Mouse (Mus musculus) embryo, embryonic 10.5 days (tissue): Measurements from ENCODE around the gene Rbm47.

Experiments
- DNase-seq: peaks from one replicate; pipeline ENCODE4 v3.0.0-alpha.2; 2015; ENCODE audit warnings: low spot score

The Rbm47 gene

GRCm38 (mm10) chr5:66165748-66166147, 7.2 kb downstream of the Rbm47 start:
- DNase-seq = no peak

DNA sequence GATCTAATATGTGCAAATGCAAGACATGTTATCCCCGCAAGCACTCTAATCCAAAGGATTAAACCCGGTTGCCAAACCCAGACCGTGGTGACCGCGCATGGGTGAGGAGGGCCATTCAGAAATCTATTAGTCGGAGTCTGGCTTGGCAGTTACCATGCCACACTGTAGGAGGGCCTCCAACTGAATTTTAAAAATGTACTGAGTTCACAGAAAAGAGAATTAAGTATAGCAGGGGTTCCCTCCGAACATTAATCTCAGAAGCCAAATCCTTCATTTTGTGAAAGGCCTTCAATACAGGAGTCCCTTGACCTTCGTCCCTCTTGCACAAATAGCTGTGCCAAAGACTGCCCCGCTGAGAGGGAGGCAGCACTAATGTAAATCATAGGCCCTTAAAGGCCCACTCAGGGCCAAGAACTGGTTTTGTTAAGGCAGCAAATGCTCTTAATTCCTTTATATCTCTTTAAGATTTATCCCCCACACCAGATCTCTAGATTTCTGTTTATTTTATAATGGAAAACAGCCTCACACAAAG, 16.4 kb downstream of the Rbm47 start:
- DNase-seq = peak; percentile 27

DNA sequence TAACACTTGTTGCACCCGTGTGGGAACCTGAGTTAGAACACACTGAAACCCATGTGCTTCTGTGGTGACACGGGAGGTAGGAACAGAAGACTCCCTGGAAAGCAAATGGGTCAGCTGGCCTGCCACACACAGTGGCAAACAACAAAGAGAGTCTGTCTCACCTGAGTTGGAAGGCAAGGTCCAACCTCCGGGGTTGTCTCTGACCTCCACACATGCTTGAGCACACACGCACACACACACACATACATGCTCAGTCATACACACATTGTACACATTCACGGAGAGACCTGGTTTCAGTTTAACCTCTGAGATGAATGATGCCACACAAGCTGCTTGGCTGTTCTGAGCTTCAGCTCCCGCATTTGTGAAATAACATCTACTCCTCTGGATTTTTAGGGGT, 18.3 kb downstream of the Rbm47 start:
- no peak for DNase-seq

DNA sequence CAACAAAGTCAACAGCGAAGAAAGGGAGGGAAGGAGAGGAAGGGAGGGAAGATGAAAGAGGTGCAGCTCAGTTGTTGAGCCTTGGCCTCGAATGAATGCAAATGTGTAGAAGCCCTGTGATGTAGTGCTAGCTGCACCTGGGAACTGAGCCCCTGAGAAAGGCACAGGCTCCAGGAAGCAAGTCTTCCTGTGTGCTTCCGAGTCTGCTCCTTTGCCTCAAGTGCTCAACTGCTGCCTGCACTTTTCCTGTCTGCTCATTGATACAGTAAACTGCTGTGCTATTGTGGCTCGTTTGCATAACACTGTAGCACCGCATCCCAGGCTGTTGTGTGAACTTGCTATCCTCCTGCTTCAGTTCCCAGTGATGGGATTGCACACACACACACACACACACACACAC, 19.4 kb downstream of the Rbm47 start:
- no peak for DNase-seq

- DNase-seq = peak; percentile 58
These were observed 21.4 kb downstream of the Rbm47 start for GRCm38 (mm10) chr5:66151301-66152188.

DNA sequence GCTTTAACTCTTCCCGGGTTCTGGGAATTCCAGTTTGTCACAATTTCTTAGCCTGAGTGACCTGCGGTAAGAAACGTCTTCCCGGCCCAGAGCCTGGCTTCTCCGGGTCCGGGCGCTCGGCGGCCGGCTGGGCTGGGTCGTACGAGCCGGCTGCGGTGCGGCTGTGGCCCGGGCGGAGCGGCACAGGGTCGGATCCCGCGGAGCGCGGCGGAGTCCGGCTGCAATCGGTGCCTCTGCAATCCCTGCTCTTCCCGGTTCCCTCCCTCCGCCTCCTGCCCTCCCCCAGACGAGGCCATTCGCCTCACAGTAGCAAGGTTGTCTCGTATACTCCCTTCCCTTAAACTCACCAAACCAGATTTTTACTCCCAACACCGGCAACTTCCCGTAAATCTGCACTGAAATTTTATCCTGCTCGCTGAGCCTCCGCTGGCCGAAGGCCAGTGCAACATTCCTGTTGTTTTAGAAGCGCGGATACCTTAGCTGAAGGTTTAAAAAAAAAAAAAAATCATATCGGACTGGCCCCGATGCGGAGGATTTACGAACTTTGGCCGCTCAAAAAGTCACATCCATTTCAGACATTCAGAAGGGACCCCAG, 22.1 kb downstream of the Rbm47 start:
- DNase-seq = peak; percentile 70

DNA sequence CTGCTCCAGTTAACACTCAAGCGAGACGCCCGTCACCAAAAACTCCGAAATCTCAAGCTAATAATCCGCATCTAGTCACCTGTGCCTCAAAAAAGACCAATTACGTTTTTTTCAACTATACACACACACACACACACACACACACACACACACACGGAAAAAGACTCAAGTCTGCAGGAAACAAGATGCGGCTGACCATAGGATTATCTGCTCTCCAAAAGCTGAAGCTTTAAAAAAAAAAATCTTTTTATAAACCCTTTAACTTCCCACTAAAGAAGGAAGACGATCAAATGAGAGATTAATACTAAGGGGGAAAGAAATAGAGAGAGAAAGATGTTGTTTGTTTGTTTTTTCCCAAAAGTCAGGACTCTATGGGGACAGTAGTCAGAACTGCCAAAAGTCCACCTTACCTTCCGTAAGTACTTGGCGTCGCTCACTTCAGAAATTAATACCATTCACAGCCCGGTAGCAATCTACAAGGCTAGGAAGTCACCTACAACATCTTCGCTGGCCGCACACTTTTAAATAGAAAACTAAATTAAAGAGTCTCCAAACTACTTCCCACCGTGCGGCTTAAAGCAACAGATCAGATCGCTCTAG, 22.7 kb downstream of the Rbm47 start:
- DNase-seq = peak; percentile 57

- DNase-seq = peak; percentile 22
These were observed 23.3 kb downstream of the Rbm47 start for GRCm38 (mm10) chr5:66149571-66149970.

DNA sequence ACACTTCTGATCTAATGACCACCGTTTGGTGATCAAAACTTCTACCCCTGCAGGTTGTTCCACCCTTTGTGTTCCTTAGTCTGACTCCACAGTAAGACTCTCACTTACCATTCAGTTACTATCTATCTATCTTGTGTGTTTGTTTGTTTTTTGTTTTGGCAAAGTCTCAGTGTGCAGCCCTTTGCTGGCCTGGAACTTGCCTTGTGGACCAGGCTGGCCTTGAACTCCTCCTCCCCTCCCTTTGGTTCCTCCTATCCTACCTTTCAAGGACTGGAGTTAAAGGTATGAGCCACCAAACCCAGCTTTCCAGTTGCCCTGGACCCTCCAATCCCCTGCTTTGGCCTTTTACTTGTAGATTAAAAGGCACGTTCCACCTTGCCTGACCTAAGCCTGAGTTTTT, 23.8 kb downstream of the Rbm47 start:
- DNase-seq = no peak

- no peak for DNase-seq
These were observed 25.6 kb downstream of the Rbm47 start for GRCm38 (mm10) chr5:66147313-66147712.

DNA sequence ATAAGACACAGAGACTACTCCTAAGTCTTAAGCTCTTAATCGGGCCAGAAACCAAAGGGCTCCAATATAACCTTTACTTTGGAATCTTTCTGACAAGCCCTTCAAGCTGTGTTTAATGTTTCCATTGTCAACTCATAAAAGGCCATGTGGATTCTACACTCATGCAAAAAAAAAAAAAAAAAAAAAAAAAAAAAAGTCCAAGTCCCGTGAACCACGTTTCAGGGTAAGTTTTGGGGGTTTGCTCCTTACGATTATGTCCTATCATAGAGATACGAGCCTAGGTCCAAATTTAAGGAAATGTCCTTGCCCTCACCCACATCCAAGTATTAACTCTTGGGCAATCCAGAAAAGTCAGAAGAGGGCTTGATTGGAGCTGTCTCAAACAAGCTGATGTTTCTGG, 27.3 kb downstream of the Rbm47 start:
- no peak for DNase-seq

- no peak for DNase-seq
These were observed 29.6 kb downstream of the Rbm47 start for GRCm38 (mm10) chr5:66143093-66144032.

GRCm38 (mm10) chr5:66141474-66141873, 31.4 kb downstream of the Rbm47 start:
- no peak for DNase-seq

- DNase-seq = no peak
These were observed 33.2 kb downstream of the Rbm47 start for GRCm38 (mm10) chr5:66139634-66140295.

DNA sequence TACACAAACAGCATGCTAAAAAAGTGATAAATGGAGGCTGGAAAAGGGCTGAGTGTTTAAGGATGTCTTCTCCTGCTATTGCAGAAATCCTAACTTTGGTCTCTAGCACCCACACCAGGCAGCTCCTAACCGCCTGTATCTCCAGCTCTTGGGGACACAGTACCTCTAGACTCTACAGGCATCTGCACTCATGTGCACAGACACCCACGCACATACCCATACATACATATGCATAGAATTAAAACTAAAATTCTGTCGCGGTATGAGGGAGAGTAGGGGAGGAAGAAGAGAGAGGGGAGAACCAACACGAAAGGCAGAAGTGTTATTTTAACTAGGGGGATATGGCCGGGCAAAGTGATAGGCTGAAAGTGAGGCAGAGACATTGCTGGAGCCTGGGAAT, 33.7 kb downstream of the Rbm47 start:
- DNase-seq = no peak

DNA sequence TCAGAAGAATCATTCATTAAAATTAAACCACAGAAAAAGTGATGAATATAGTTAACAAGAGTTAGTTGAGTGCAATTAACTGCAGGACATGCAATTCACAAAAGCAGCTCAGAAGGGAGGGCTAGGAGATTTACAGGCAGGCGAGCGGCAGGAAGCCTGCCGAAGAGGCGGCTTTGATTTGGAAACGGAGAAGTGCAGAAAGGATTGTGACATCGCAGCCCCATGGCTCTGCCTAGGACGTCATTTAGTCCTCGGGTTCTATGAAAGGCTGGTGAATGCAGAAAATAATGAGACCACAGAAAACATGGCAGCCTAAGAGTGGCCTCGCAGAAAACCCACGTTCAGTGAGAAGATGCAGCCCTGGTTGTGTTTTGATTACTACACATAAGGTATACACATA, 34.3 kb downstream of the Rbm47 start:
- DNase-seq = no peak

DNA sequence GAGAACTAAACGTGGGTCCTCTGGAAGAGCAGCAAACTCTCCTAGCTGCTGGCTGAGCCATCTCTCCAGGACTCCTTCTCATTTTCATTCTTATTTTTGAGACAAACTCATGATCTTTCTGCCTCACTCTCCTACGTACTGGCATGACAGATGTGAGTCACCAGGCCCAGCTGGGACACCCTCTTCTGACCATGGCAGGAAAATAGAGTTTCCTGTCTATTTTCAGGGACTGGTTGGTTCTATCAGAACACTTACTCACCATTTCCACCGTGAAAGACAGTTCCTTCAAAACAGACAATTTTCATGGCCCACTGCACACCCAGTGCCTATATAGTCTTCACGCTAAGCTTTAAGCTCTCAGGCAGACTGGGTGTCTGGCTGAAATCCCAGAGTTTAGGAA, 35.7 kb downstream of the Rbm47 start:
- DNase-seq = no peak

- no peak for DNase-seq
These were observed 37.1 kb downstream of the Rbm47 start for GRCm38 (mm10) chr5:66135853-66136210.

DNA sequence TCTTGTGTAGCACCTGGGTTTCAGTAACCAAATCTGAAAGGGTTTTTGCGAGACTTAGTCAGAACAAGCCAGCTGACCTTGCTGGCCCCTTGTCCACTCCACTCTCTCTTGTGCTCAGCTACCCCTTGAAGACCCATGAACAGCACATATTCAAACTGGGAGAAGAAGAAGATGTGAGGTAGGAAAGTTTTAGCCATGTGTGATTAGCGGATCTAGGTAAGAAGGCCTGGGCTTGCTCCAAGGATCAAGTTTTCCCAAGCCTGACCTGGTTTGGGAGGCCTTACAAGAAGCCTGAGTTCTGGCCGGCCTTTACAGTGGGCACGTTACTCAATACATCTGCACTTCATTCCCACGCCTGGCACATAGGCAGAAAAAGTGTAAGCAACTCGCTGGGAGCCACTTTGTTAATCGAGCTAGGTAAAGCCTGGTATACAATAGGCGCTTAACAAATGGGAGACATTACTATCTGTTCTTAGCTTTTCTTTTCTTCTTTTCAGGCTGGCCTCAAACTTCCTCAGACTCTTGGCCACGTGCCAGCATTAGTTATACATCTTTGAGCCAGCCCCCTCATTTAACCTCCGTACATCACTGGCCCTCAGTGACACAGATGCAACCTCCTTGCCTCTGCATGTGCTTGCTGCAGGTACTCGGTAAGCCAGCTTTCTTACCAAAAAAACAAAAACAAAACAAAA, 37.6 kb downstream of the Rbm47 start:
- DNase-seq = no peak

DNA sequence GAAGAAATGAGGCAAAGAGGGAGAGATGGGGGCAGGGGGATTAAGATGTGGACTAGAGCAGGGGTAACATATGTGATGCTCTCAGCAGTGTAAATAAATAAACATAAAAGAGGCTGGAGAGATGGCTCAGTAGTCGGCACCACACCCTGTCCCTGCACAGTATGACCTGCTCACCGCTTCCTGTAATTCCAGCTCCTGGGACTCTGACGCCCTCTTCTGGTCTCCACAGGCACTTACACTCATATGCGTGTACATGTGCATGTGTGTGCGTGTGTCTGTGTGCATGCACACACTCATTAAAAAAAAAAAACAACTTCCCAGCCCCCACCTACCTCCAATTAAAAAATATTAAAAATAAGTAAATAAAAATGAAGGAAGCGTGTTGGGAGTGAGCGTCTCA, 38.3 kb downstream of the Rbm47 start:
- no peak for DNase-seq

DNA sequence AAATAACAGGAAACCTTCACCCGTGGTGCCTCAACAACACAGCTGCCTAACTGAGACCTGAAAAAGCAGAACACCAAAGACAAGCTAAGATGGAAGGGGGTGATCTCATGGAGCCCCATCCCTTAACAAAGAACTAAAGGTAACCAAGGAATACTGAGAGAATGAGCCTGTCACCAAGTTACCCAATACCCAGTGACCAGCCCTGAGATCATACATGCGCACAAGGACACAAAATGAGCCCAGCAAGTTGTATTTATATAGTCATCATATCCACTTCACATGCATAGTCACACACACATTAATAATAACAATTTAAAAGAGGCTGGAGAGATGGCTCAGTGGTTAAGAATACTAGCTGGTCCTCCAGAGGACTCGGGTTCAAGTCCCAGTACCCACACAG, 44.0 kb downstream of the Rbm47 start:
- DNase-seq = no peak
